Mouse (Mus musculus): Measurements from ENCODE around the gene Phyhd1. TPM values are rescaled to one million over a fixed set of nuclear protein-coding genes. Genes with fewer than 3 reads are reported as not detected.

Phyhd1 gene
- polyA plus RNA-seq, 1 experiment, result 11.8 TPM

- no peak for DNase-seq (ENCODE audit: low read depth)
- TF ChIP-seq CTCF (IDR thresholded peaks at IDR 0.05; ENCODE audit: borderline replicate concordance, extremely low read depth, insufficient read depth, insufficient read length) (no peak), POLR2A (IDR thresholded peaks at IDR 0.05; ENCODE audit: borderline replicate concordance, extremely low read depth, insufficient read depth, insufficient read length, poor library complexity, severe bottlenecking) (no peak)
Measured at GRCm38 (mm10) chr2:30257699-30258460, 8.1 kb upstream of the Phyhd1 start.

DNA sequence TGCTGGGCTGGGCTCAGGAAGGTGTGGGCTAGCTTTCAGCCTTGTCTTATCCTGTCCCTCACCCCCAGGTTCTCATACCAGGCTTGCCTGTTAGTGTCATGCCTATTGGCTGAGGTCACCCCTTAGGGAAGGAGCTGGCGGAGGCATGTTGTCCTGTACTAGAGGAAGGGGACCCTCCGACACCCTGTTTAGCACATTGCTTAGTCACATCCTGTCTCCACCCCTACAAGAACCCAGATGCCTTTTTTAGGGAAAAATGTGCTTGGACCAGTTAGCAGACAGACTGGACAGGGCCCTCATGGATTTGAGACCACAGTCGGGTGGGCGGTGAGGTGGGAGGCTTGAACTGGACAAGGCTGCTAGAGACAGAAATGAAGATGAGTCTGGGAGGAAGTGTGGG is 7.4 kb upstream of the Phyhd1 start:
- DNase-seq (ENCODE audit: low read depth), result no peak
- TF ChIP-seq CTCF (IDR thresholded peaks at IDR 0.05; ENCODE audit: borderline replicate concordance, extremely low read depth, insufficient read depth, insufficient read length), result no peak
- TF ChIP-seq POLR2A (IDR thresholded peaks at IDR 0.05; ENCODE audit: borderline replicate concordance, extremely low read depth, insufficient read depth, insufficient read length, poor library complexity, severe bottlenecking), result no peak

- DNase-seq (ENCODE audit: low read depth), result no peak
- TF ChIP-seq CTCF (IDR thresholded peaks at IDR 0.05; ENCODE audit: borderline replicate concordance, extremely low read depth, insufficient read depth, insufficient read length), result no peak
- TF ChIP-seq POLR2A (IDR thresholded peaks at IDR 0.05; ENCODE audit: borderline replicate concordance, extremely low read depth, insufficient read depth, insufficient read length, poor library complexity, severe bottlenecking), result no peak
Measured at GRCm38 (mm10) chr2:30259131-30260064, 6.6 kb upstream of the Phyhd1 start.

DNA sequence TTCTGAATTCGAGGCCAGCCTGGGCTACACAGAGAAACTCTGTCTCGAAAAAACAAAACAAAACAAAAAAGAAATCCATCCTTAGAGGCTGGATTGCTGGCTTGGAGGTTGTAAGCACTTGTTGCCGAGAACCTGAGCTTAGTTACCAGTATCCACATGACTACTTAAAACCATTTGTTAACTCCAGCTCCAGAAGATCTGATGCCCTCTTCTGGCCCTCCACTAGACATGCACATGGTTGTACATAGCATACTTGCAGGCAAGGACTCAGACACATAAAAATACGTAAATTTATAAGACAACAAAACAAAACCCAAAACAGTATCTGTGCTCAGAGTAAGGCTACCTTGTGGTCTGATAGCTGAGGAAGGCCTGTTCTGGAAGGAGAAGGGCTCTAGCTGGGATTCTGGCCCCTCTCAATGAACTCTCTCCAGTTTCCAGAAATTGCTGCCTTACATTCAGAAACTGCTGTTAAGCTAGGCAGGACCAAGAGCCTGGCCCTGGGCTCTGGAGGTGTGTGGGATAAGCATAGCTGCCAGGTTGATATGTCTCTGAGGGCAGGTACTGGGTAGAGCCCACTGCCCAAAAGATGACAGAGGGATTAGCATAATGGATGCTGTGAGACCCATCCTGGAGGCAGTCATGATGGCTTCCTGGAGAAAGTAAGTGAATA is 4.8 kb upstream of the Phyhd1 start:
- DNase-seq (ENCODE audit: low read depth), result no peak
- TF ChIP-seq CTCF (IDR thresholded peaks at IDR 0.05; ENCODE audit: borderline replicate concordance, extremely low read depth, insufficient read depth, insufficient read length) (no peak), POLR2A (IDR thresholded peaks at IDR 0.05; ENCODE audit: borderline replicate concordance, extremely low read depth, insufficient read depth, insufficient read length, poor library complexity, severe bottlenecking) (no peak)

GRCm38 (mm10) chr2:30261921-30262839 is 3.8 kb upstream of the Phyhd1 start:
- DNase-seq (ENCODE audit: low read depth), result no peak

GRCm38 (mm10) chr2:30262840-30263441 is 3.1 kb upstream of the Phyhd1 start:
- no peak for TF ChIP-seq CTCF (IDR thresholded peaks at IDR 0.05; ENCODE audit: borderline replicate concordance, extremely low read depth, insufficient read depth, insufficient read length)
- DNase-seq (ENCODE audit: low read depth), result peak; percentile 94

More at GRCm38 (mm10) chr2:30261921-30262839, 3.8 kb upstream of the Phyhd1 start:
- TF ChIP-seq POLR2A (IDR thresholded peaks at IDR 0.05; ENCODE audit: borderline replicate concordance, extremely low read depth, insufficient read depth, insufficient read length, poor library complexity, severe bottlenecking), result no peak
- TF ChIP-seq CTCF (IDR thresholded peaks at IDR 0.05; ENCODE audit: borderline replicate concordance, extremely low read depth, insufficient read depth, insufficient read length), result no peak

GRCm38 (mm10) chr2:30263811-30264210 is 2.2 kb upstream of the Phyhd1 start:
- DNase-seq (ENCODE audit: low read depth), result no peak
- TF ChIP-seq CTCF (IDR thresholded peaks at IDR 0.05; ENCODE audit: borderline replicate concordance, extremely low read depth, insufficient read depth, insufficient read length), result no peak
- no peak for TF ChIP-seq POLR2A (IDR thresholded peaks at IDR 0.05; ENCODE audit: borderline replicate concordance, extremely low read depth, insufficient read depth, insufficient read length, poor library complexity, severe bottlenecking)

GRCm38 (mm10) chr2:30264671-30265519 is 1.1 kb upstream of the Phyhd1 start:
- TF ChIP-seq CTCF (IDR thresholded peaks at IDR 0.05; ENCODE audit: borderline replicate concordance, extremely low read depth, insufficient read depth, insufficient read length) (no peak), POLR2A (IDR thresholded peaks at IDR 0.05; ENCODE audit: borderline replicate concordance, extremely low read depth, insufficient read depth, insufficient read length, poor library complexity, severe bottlenecking) (no peak)
- DNase-seq (ENCODE audit: low read depth), result peak; percentile 17

DNA sequence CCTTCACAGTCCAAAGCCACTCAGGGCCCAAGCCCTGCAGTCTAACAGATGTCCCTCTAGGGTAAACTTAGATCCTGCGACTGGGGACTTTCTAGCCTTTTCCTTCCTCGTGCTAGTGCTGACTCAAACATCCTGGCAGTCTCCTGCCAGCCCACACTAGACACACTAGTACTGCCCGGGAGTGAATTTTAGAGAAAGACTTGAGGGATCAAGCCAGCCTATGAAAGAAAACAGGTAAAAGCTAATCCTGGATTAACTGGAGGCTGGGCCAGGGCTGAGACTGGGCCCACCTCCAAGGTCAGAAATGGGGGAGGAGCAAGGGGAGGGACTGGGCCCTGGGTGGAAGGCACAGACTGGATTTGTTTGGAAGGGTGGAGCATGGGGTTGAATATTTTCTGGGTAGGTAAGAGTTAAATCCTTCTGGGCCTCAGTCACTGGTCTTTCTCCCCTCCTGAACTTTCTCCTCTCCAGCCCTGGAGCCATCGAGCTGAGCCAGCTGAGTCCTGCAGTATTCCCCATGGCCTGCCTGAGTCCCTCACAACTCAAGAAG is 464 bp downstream of the Phyhd1 start:
- TF ChIP-seq CTCF (IDR thresholded peaks at IDR 0.05; ENCODE audit: borderline replicate concordance, extremely low read depth, insufficient read depth, insufficient read length), result no peak
- TF ChIP-seq POLR2A (IDR thresholded peaks at IDR 0.05; ENCODE audit: borderline replicate concordance, extremely low read depth, insufficient read depth, insufficient read length, poor library complexity, severe bottlenecking), result no peak

More for the DNA sequence above, 464 bp downstream of the Phyhd1 start:
- peak; percentile 71 for DNase-seq (ENCODE audit: low read depth)

All from brain, embryonic 14.5 days (tissue).